Mouse (Mus musculus): ENCODE measurements around the gene Drc3.

- TF ChIP-seq CTCF (IDR thresholded peaks at IDR 0.05; ENCODE audit: borderline replicate concordance, insufficient read depth, low read depth, low read length), result no peak
- TF ChIP-seq POLR2A (IDR thresholded peaks at IDR 0.05; ENCODE audit: borderline replicate concordance, insufficient read depth, low read length), result no peak
Observed at GRCm38 (mm10) chr11:60412921-60413320, 59.8 kb downstream of the Drc3 start.
